Mouse (Mus musculus) midbrain, embryonic 13.5 days (tissue): Measurements from ENCODE around the gene Ccdc7a. TPM values are rescaled to one million over a fixed set of nuclear protein-coding genes. Genes with fewer than 3 reads are reported as not detected.

Experiments used
- ATAC-seq: fragments of 200-750 bp; cut with Nextera tagmentation; 2 replicates; pipeline ENCODE4 v1.8.0; 2017; ENCODE audit warnings: mild to moderate bottlenecking, moderate TSS enrichment, moderate library complexity
- H3K27ac ChIP-seq: fragments of 300-500 bp; sonication (generic); 2 replicates; pipeline ENCODE4 v1.5.1; 2015; ENCODE audit warnings: inconsistent platforms, mild to moderate bottlenecking, moderate library complexity
- H3K27me3 ChIP-seq: fragments of 300-500 bp; sonication (generic); 2 replicates; pipeline ENCODE4 v1.6.1; 2015; ENCODE audit warnings: mild to moderate bottlenecking, inconsistent platforms
- H3K36me3 ChIP-seq: fragments of 300-500 bp; sonication (generic); 2 replicates; pipeline ENCODE4 v1.6.1; 2015; ENCODE audit warnings: mild to moderate bottlenecking, inconsistent platforms
- H3K4me1 ChIP-seq: fragments of 300-500 bp; sonication (generic); replicated peaks from 2 replicates; pipeline ENCODE4 v1.6.1; 2015; ENCODE audit warnings: inconsistent platforms
- H3K4me2 ChIP-seq: fragments of 300-500 bp; sonication (generic); replicated peaks from 2 replicates; pipeline ENCODE4 v1.6.1; 2015; ENCODE audit warnings: moderate library complexity, mild to moderate bottlenecking, inconsistent platforms
- H3K4me3 ChIP-seq: fragments of 300-500 bp; sonication (generic); replicated peaks from 2 replicates; pipeline ENCODE4 v1.5.1; 2015; ENCODE audit warnings: mild to moderate bottlenecking, inconsistent platforms
- H3K9ac ChIP-seq: fragments of 300-500 bp; sonication (generic); replicated peaks from 2 replicates; pipeline ENCODE4 v1.6.1; 2015; ENCODE audit warnings: mild to moderate bottlenecking, inconsistent platforms
- H3K9me3 ChIP-seq: fragments of 300-500 bp; sonication (generic); 2 replicates; pipeline ENCODE4 v1.6.1; 2016; ENCODE audit warnings: mild to moderate bottlenecking, inconsistent platforms
- WGBS: fragments of 180-500 bp; shearing (Covaris S2); methylation state at CpG from one replicate; pipeline ENCODE4 v1.1.7; 2015; 5-methylcytosine and 5-hydroxymethylcytosine counted together
- polyA plus RNA-seq: library from polyadenylated mRNA; unstranded; fragments of >200 nt; fragmentation: Nextera tagmentation; extraction: Ambion mirVana; gene quantifications from 2 replicates; pipeline ENCODE4 v1.2.1, GENCODE M21; 2015

The Ccdc7a gene
- polyA plus RNA-seq, 1 experiment from 2014 or later, result not detected

- Histone ChIP-seq H3K9me3 (no peaks in the 10 kb centered on the region), H3K36me3 (no peaks in the 10 kb centered on the region), H3K9ac (peak overlapping the region; percentile 98), H3K4me2 (peak overlapping the region; percentile 66), H3K4me1 (peaks cover 22% of the 10 kb centered on the region), H3K27me3 (no peaks in the 10 kb centered on the region), H3K4me3 (peak overlapping the region; percentile 91), H3K27ac (peak overlapping the region; percentile 100)
- no peak for ATAC-seq
- WGBS, result 8% methylated on average over 25 of the region's 25 CpGs
Measured at GRCm38 (mm10) chr8:128684609-128685506, 380.5 kb downstream of the Ccdc7a start.

Other genes with a start within 250 kb of the Ccdc7a start
- gene Ccdc7b, start 1.6 kb upstream of the Ccdc7a start, polyA plus RNA-seq, result not detected in 2 replicates
- not detected in 2 replicates for gene Gm10999, start 66.1 kb upstream of the Ccdc7a start, polyA plus RNA-seq
- 27.0 and 28.8 TPM in 2 replicates for gene 2610044O15Rik8, start 168.9 kb upstream of the Ccdc7a start, polyA plus RNA-seq